Mouse (Mus musculus) liver, embryonic 12.5 days (tissue): ENCODE measurements around the gene Cplx1. TPM values are rescaled to one million over a fixed set of nuclear protein-coding genes. Genes with fewer than 3 reads are reported as not detected.
"Not testable (repeated sequence)": the region's sequence is repeated elsewhere in the genome, so short reads cannot be mapped to it uniquely, and the experiment has no call there.

Source experiments
- ATAC-seq: fragments of 200-750 bp; cut with Nextera tagmentation; 2 replicates; pipeline ENCODE4 v1.8.0; 2017; ENCODE audit warnings: moderate number of reproducible peaks, mild to moderate bottlenecking, moderate library complexity
- H3K27ac ChIP-seq: fragments of 300-500 bp; sonication (generic); 2 replicates; pipeline ENCODE4 v1.5.1; 2016; ENCODE audit warnings: mild to moderate bottlenecking
- H3K27me3 ChIP-seq: fragments of 300-500 bp; sonication (generic); replicated peaks from 2 replicates; pipeline ENCODE4 v1.6.1; 2016; ENCODE audit warnings: mild to moderate bottlenecking, moderate library complexity
- H3K36me3 ChIP-seq: fragments of 300-500 bp; sonication (generic); 2 replicates; pipeline ENCODE4 v1.6.1; 2016; ENCODE audit warnings: mild to moderate bottlenecking, moderate library complexity
- H3K4me1 ChIP-seq: fragments of 300-500 bp; sonication (generic); 2 replicates; pipeline ENCODE4 v1.6.1; 2016
- H3K4me2 ChIP-seq: fragments of 300-500 bp; sonication (generic); 2 replicates; pipeline ENCODE4 v1.6.1; 2016; ENCODE audit warnings: mild to moderate bottlenecking, moderate library complexity
- H3K4me3 ChIP-seq: fragments of 300-500 bp; sonication (generic); 2 replicates; pipeline ENCODE4 v1.5.1; 2016; ENCODE audit warnings: mild to moderate bottlenecking, moderate library complexity
- H3K9ac ChIP-seq: fragments of 300-500 bp; sonication (generic); 2 replicates; pipeline ENCODE4 v1.6.1; 2016; ENCODE audit warnings: mild to moderate bottlenecking, moderate library complexity
- H3K9me3 ChIP-seq: fragments of 300-500 bp; sonication (generic); replicated peaks from 2 replicates; pipeline ENCODE4 v1.6.1; 2016; ENCODE audit warnings: mild to moderate bottlenecking, moderate library complexity
- WGBS: fragments of 180-500 bp; shearing (Covaris S2); methylation state at CpG from one replicate; pipeline ENCODE4 v1.1.7; 2016; ENCODE audit not compliant: insufficient replicate concordance; 5-methylcytosine and 5-hydroxymethylcytosine counted together
- polyA plus RNA-seq: library from polyadenylated mRNA; unstranded; fragments of >200 nt; fragmentation: Nextera tagmentation; extraction: Ambion mirVana; gene quantifications from 2 replicates; pipeline ENCODE4 v1.2.1, GENCODE M21; 2016

Gene Cplx1
- polyA plus RNA-seq, 1 experiment from 2014 or later: 0.07 TPM

DNA sequence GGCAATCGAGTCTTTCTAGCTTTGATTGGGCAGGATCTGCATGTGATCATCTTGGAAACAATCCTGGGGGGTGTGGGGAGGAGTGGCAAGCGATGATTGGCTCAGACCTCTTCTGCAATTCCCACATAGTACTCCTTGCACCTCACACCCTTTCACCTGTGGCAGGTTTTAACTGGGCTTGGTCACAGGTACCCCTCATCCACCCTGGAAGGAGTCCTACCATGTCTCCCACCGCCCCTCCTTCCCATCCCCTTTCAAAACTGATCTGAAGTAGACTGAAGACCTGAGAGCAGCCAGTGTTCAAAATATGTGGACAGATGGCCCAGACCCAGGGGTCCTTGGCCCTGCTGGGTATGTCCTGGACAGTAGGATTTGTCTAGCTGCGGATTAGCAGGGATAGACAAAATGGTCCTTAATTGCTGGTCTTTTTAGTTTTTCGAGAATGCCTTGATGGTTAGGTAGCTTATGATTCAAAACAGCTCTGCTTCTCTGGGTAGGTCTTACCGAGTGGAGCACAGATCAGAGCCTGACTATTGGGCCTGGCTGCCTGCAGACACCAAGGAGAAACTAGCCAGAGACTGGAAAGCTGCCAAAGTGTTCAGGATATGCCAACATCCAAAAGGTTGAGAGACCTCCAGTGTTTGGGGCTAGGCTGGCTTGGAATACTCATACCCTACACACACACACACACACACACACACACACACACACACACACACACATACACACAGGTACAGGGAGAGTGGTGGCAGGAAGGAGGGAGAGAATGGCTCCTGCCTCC is 34.1 kb downstream of the Cplx1 start:
- ATAC-seq: no peak
- H3K4me3 ChIP-seq: no peak overlapping the region
- H3K27ac ChIP-seq: no peak overlapping the region
- no peak overlapping the region for H3K9ac ChIP-seq
- H3K36me3 ChIP-seq: no peaks in the 10 kb centered on the region
- WGBS: 53% methylated on average over 6 of the region's 6 CpGs
- no peak overlapping the region for H3K4me2 ChIP-seq
- no peaks in the 10 kb centered on the region for H3K27me3 ChIP-seq
- H3K4me1 ChIP-seq: peaks cover 7% of the 10 kb centered on the region
- H3K9me3 ChIP-seq: no peaks in the 10 kb centered on the region

GRCm38 (mm10) chr5:108502286-108502685 is 47.5 kb downstream of the Cplx1 start:
- WGBS: 86% methylated on average over 18 of the region's 18 CpGs
- H3K4me2 ChIP-seq: no peak overlapping the region
- H3K36me3 ChIP-seq: peaks cover 86% of the 10 kb centered on the region
- H3K9me3 ChIP-seq: no peaks in the 10 kb centered on the region
- no peak overlapping the region for H3K4me3 ChIP-seq
- no peaks in the 10 kb centered on the region for H3K4me1 ChIP-seq
- H3K9ac ChIP-seq: no peak overlapping the region
- H3K27me3 ChIP-seq: no peaks in the 10 kb centered on the region
- no peak for ATAC-seq
- no peak overlapping the region for H3K27ac ChIP-seq

DNA sequence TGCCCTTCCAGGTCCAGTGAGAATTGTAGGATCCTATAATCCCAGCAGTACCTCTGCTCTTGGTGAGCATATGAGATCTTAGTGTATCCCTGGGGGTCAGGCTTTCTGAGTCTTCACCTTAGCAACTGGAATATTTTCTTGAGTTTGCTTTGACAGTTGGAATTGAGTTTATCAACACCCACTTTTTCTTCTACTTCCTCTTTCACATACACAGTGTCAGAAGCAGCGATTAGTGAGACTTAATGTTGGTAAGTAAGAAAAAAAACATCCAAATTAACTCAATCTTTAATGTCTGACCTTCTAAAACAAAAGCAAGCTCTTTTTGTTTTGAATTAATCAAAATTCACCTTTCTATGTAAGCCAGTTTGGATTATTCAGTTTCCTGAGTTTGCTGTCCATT is 48.3 kb downstream of the Cplx1 start:
- Histone ChIP-seq H3K4me3 (no peak overlapping the region), H3K9me3 (no peaks in the 10 kb centered on the region), H3K4me2 (no peak overlapping the region), H3K9ac (no peak overlapping the region), H3K27me3 (no peaks in the 10 kb centered on the region), H3K27ac (no peak overlapping the region), H3K4me1 (no peaks in the 10 kb centered on the region), H3K36me3 (peaks cover 92% of the 10 kb centered on the region)
- ATAC-seq: no peak
- WGBS: 55% methylated on average over 1 of the region's 1 CpGs

GRCm38 (mm10) chr5:108486148-108486547 is 63.7 kb downstream of the Cplx1 start:
- not testable (repeated sequence) for H3K27ac ChIP-seq, ATAC-seq, H3K27me3 ChIP-seq, H3K9ac ChIP-seq, H3K4me3 ChIP-seq, H3K4me2 ChIP-seq, H3K9me3 ChIP-seq, H3K4me1 ChIP-seq
- H3K36me3 ChIP-seq: peaks cover 81% of the 10 kb centered on the region
- 85% methylated on average over 5 of the region's 5 CpGs for WGBS

DNA sequence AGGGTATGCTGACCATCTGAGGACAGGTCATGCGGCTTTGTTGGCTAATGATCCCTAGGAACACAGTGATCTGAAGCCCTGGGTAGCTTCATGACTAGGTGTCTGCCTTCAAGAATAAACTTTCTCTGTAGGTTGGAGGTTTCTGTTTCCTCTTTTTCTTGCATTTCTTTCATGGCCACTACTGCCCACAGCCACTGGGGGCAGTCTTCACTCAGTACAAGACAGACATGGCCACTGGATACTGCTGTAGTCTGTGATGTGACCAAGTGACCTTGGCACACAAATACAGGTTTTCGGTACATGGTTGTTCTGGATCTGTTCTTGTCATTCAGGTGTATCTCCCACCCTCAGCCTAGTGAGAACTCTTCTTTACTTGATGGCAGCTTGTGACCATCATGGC is 64.6 kb downstream of the Cplx1 start:
- peak; percentile 47; the same call in 1 of the 2 replicates for ATAC-seq
- no peak overlapping the region for H3K4me3 ChIP-seq
- peaks cover 5% of the 10 kb centered on the region; the same call in 1 of the 2 replicates for H3K4me1 ChIP-seq
- H3K9ac ChIP-seq: no peak overlapping the region
- 86% methylated on average over 2 of the region's 2 CpGs for WGBS
- no peak overlapping the region for H3K27ac ChIP-seq
- H3K4me2 ChIP-seq: no peak overlapping the region
- no peaks in the 10 kb centered on the region for H3K27me3 ChIP-seq
- H3K9me3 ChIP-seq: no peaks in the 10 kb centered on the region
- H3K36me3 ChIP-seq: peaks cover 72% of the 10 kb centered on the region

GRCm38 (mm10) chr5:108483006-108483405 is 66.8 kb downstream of the Cplx1 start:
- Histone ChIP-seq H3K27ac (no peak overlapping the region), H3K36me3 (peaks cover 64% of the 10 kb centered on the region), H3K27me3 (no peaks in the 10 kb centered on the region), H3K9me3 (no peaks in the 10 kb centered on the region), H3K4me2 (no peak overlapping the region), H3K4me3 (no peak overlapping the region), H3K4me1 (peaks cover 5% of the 10 kb centered on the region; the same call in 1 of the 2 replicates), H3K9ac (no peak overlapping the region)
- 0 out of 2 replicates have a peak, but pooled peaks have one; percentile 32 for ATAC-seq
- 85% methylated on average over 6 of the region's 6 CpGs for WGBS

DNA sequence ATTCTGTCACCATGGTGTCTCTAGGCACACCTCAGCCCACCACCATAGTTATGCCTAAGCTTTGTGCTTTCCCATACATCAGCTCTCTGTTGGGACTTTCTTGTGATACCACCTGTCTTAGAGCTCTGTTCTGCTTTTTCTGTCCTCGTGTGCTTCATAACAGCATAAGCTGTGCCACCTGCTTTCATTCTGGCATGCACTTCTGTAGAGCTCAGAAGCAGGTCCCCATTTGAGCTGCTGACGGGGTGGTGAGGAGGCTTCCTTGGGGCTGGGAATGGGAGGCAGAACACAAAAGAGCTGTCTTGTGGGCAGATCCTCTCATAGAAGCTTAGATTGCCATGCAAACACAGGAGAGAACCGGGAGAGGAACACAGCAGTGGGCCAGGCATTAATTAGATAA is 73.8 kb downstream of the Cplx1 start:
- Histone ChIP-seq H3K4me2 (no peak overlapping the region), H3K4me1 (peaks cover 17% of the 10 kb centered on the region; the same call in 1 of the 2 replicates), H3K27ac (no peak overlapping the region), H3K4me3 (no peak overlapping the region), H3K36me3 (peaks cover 84% of the 10 kb centered on the region), H3K9ac (no peak overlapping the region), H3K27me3 (no peaks in the 10 kb centered on the region), H3K9me3 (no peaks in the 10 kb centered on the region)
- no peak for ATAC-seq
- 86% methylated on average over 3 of the region's 3 CpGs for WGBS

DNA sequence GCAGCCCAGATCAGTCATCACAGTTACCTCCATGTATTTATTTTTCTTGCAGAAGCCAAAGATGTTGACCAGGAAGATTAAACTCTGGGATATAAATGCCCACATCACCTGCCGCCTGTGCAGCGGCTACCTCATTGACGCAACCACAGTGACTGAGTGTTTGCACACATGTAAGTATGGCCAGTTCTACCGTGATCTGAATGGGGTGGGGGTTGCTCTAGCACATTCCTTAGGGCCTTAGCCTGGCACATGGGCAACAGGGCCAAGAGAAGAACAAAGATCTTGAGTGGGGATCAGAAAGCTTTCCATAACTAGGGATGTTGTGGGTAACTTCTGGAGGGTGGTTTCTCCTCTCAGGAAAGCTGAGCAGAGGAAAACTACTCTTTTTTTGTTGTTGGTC is 76.1 kb downstream of the Cplx1 start:
- H3K27me3 ChIP-seq: no peaks in the 10 kb centered on the region
- H3K36me3 ChIP-seq: peaks cover 85% of the 10 kb centered on the region
- no peak overlapping the region for H3K9ac ChIP-seq
- ATAC-seq: no peak
- no peaks in the 10 kb centered on the region for H3K9me3 ChIP-seq
- H3K27ac ChIP-seq: no peak overlapping the region
- peaks cover 28% of the 10 kb centered on the region for H3K4me1 ChIP-seq
- WGBS: 90% methylated on average over 4 of the region's 4 CpGs
- H3K4me2 ChIP-seq: no peak overlapping the region
- H3K4me3 ChIP-seq: no peak overlapping the region

- 79% methylated on average over 7 of the region's 7 CpGs for WGBS
- ATAC-seq: no peak
Measured at GRCm38 (mm10) chr5:108469617-108470016, 80.2 kb downstream of the Cplx1 start.

More at GRCm38 (mm10) chr5:108469617-108470016, 80.2 kb downstream of the Cplx1 start:
- Histone ChIP-seq H3K27me3 (no peaks in the 10 kb centered on the region), H3K27ac (no peak overlapping the region), H3K36me3 (peaks cover 58% of the 10 kb centered on the region), H3K9me3 (no peaks in the 10 kb centered on the region), H3K4me1 (peaks cover 69% of the 10 kb centered on the region), H3K4me3 (no peak overlapping the region), H3K9ac (no peak overlapping the region), H3K4me2 (no peak overlapping the region)

Other genes starting within 250 kb of the Cplx1 start
- gene Pigg, start 237.4 kb downstream of the Cplx1 start, polyA plus RNA-seq: 5.6 and 6.0 TPM in 2 replicates
- 0.07 TPM in 1 of 2 replicates, not detected in the other for gene Gm42517, start 182.1 kb downstream of the Cplx1 start, polyA plus RNA-seq
- 0.17 and 0.24 TPM in 2 replicates for gene Pde6b, start 161.6 kb downstream of the Cplx1 start, polyA plus RNA-seq
- 355 and 360 TPM in 2 replicates for gene Atp5k, start 115.6 kb downstream of the Cplx1 start, polyA plus RNA-seq
- 0.15 TPM in 1 of 2 replicates, not detected in the other for gene Mfsd7a, start 101.1 kb downstream of the Cplx1 start, polyA plus RNA-seq
- gene Pcgf3, start 88.8 kb downstream of the Cplx1 start, polyA plus RNA-seq: 12.6 and 14.8 TPM in 2 replicates
- 42.1 and 42.8 TPM in 2 replicates for gene Gak, start 79.7 kb upstream of the Cplx1 start, polyA plus RNA-seq
- gene Tmem175, start 79.7 kb upstream of the Cplx1 start, polyA plus RNA-seq: 16.1 and 17.8 TPM in 2 replicates
- 5.9 TPM in 2 replicates for gene Idua, start 110.3 kb upstream of the Cplx1 start, polyA plus RNA-seq
- 6.2 and 7.1 TPM in 2 replicates for gene Dgkq, start 119.6 kb upstream of the Cplx1 start, polyA plus RNA-seq
- gene Slc26a1, start 125.5 kb upstream of the Cplx1 start, polyA plus RNA-seq: 12.7 and 12.9 TPM in 2 replicates
- gene Fgfrl1, start 142.4 kb upstream of the Cplx1 start, polyA plus RNA-seq: 18.0 and 18.6 TPM in 2 replicates
- gene Rnf212, start 225.0 kb upstream of the Cplx1 start, polyA plus RNA-seq: 4.0 and 4.2 TPM in 2 replicates
- not detected in 2 replicates for gene Tmed11, start 245.3 kb upstream of the Cplx1 start, polyA plus RNA-seq